Mouse (Mus musculus) thymus, adult 2 months (tissue): ENCODE data around the gene Synrg.

Experiments
- CTCF ChIP-seq: fragments of 200-500 bp; IDR thresholded peaks from 2 replicates; pipeline ENCODE4 v1.5.1; 2012; ENCODE audit warnings: mild to moderate bottlenecking, control low read depth, low read length, moderate library complexity, borderline replicate concordance; ENCODE audit not compliant: control insufficient read depth, poor library complexity, insufficient read depth; ENCODE audit errors: extremely low read depth
- POLR2A ChIP-seq: fragments of 200-500 bp; IDR thresholded peaks from 2 replicates; pipeline ENCODE4 v1.6.1; 2012; ENCODE audit warnings: mild to moderate bottlenecking, low read length, control low read depth, moderate library complexity; ENCODE audit not compliant: control insufficient read depth, poor library complexity, insufficient read depth; ENCODE audit errors: extremely low read depth

DNA sequence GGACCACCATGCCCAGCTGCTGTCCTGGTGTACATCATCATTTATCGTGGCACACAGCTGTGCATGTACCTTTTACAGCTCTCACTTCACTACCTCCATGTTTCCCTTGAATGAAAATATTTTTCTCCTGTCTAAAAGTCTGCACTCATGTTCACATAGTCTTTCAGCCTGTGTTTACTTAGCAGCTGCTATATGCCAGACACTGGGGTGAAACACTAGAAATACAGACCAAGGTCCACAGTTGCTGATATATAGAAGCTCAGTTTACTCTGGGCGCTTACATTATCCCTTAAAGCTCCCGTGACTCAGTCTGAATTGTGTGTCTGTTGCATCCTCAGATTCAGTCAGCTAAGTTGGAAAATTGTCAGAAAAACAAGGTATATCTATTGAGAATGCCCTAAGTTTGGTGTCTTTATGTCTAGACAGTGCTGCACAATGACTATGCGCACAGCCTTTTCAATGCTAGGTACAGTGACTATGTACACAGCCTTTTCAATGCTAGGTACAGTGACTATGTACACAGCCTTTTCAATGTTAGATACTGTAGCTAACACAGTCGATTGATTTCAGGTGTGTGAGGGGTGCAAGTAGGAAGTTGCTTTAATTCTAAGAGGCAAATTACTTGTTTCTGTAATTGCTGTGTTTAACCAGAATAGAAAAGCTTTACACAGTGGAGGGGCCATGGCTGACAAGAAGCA, 33.1 kb downstream of the Synrg start:
- TF ChIP-seq POLR2A (no peak), CTCF (no peak)
